Mouse (Mus musculus): ENCODE results near the gene Capza3. TPM values are rescaled to one million over a fixed set of nuclear protein-coding genes. Genes with fewer than 3 reads are reported as not detected.

Capza3 gene
- polyA plus RNA-seq (2017; shearing (Covaris generic)) = not detected

GRCm38 (mm10) chr6:140040952-140041351, at the start of gene Capza3:
TSS of gene Capza3 (plus strand) at chr6:140041252.

GRCm38 (mm10) chr6:140041357-140041756, 305 bp downstream of the Capza3 start, which contains the start of gene Plcz1:
TSS of gene Plcz1 (minus strand) at chr6:140041457.

Other genes with a start within 250 kb of the Capza3 start
- gene Plcz1, start 205 bp downstream of the Capza3 start, polyA plus RNA-seq (2017; shearing (Covaris generic)) = not detected

Measured in CD4-positive, CD25-positive, alpha-beta regulatory T cell, adult 9 weeks (primary cell).